Mouse (Mus musculus) stomach, embryonic 16.5 days (tissue): Measurements from ENCODE around the gene Rprd1b. TPM values are rescaled to one million over a fixed set of nuclear protein-coding genes. Genes with fewer than 3 reads are reported as not detected.

Source experiments
- ATAC-seq: fragments of 200-750 bp; cut with Nextera tagmentation; 2 replicates; pipeline ENCODE4 v1.8.0; 2017; ENCODE audit warnings: moderate number of reproducible peaks, moderate TSS enrichment; ENCODE audit not compliant: insufficient read depth, low FRiP score
- H3K27ac ChIP-seq: fragments of 300-500 bp; sonication (generic); 2 replicates; pipeline ENCODE4 v1.5.1; 2014; ENCODE audit warnings: low read length
- H3K27me3 ChIP-seq: fragments of 300-500 bp; sonication (generic); 2 replicates; pipeline ENCODE4 v1.6.1; 2014; ENCODE audit warnings: low read length, control low read depth, mixed read lengths; ENCODE audit not compliant: control insufficient read depth, insufficient read depth
- H3K36me3 ChIP-seq: fragments of 300-500 bp; sonication (generic); 2 replicates; pipeline ENCODE4 v1.6.1; 2014; ENCODE audit warnings: low read length; ENCODE audit not compliant: control insufficient read depth, insufficient read depth
- H3K4me1 ChIP-seq: fragments of 300-500 bp; sonication (generic); 2 replicates; pipeline ENCODE4 v1.6.1; 2014; ENCODE audit warnings: low read length, control low read depth, mixed read lengths; ENCODE audit not compliant: control insufficient read depth, insufficient read depth
- H3K4me2 ChIP-seq: fragments of 300-500 bp; sonication (generic); 2 replicates; pipeline ENCODE4 v1.6.1; 2014; ENCODE audit warnings: low read depth, low read length, mixed read lengths
- H3K4me3 ChIP-seq: fragments of 300-500 bp; sonication (generic); replicated peaks from 2 replicates; pipeline ENCODE4 v1.5.1; 2014; ENCODE audit warnings: mild to moderate bottlenecking, low read length
- H3K9ac ChIP-seq: fragments of 300-500 bp; sonication (generic); 2 replicates; pipeline ENCODE4 v1.6.1; 2014; ENCODE audit warnings: low read length
- H3K9me3 ChIP-seq: fragments of 300-500 bp; sonication (generic); replicated peaks from 2 replicates; pipeline ENCODE4 v1.6.1; 2016; ENCODE audit warnings: low read length, control low read depth; ENCODE audit not compliant: control insufficient read depth
- WGBS: fragments of 180-500 bp; shearing (Covaris S2); extraction: QIAGEN DNeasy Blood & Tissue Kit; methylation state at CpG from one replicate; pipeline ENCODE4 v1.1.7; 2014; 5-methylcytosine and 5-hydroxymethylcytosine counted together
- polyA plus RNA-seq: library from polyadenylated mRNA; unstranded; fragments of >200 nt; fragmentation: Nextera tagmentation; extraction: Ambion mirVana; gene quantifications from 2 replicates; pipeline ENCODE4 v1.2.1, GENCODE M21; 2015

The Rprd1b gene
- polyA plus RNA-seq, 1 experiment from 2014 or later: 36.1 TPM

- 19% methylated on average over 18 of the region's 18 CpGs for WGBS
- Histone ChIP-seq H3K36me3 (no peaks in the 10 kb centered on the region), H3K27ac (peak overlapping the region; percentile 74), H3K4me2 (peak overlapping the region; percentile 55), H3K4me1 (peaks cover 16% of the 10 kb centered on the region), H3K27me3 (no peaks in the 10 kb centered on the region), H3K9ac (peak overlapping the region; percentile 59), H3K9me3 (0 out of 2 replicates have a peak, but pooled peaks cover 3% of the 10 kb centered on the region), H3K4me3 (peak overlapping the region; percentile 38)
- peak; percentile 51 for ATAC-seq
Measured at GRCm38 (mm10) chr2:158179370-158180111, 151.2 kb downstream of the Rprd1b start.

- 49% methylated on average over 9 of the region's 9 CpGs for WGBS
- H3K4me2 ChIP-seq: no peak overlapping the region
Measured at GRCm38 (mm10) chr2:158180797-158181196, 152.5 kb downstream of the Rprd1b start.

More at GRCm38 (mm10) chr2:158180797-158181196, 152.5 kb downstream of the Rprd1b start:
- Histone ChIP-seq H3K4me1 (peaks cover 16% of the 10 kb centered on the region), H3K9ac (no peak overlapping the region), H3K4me3 (no peak overlapping the region), H3K9me3 (0 out of 2 replicates have a peak, but pooled peaks cover 3% of the 10 kb centered on the region), H3K27me3 (no peaks in the 10 kb centered on the region), H3K36me3 (no peaks in the 10 kb centered on the region), H3K27ac (no peak overlapping the region)
- no peak for ATAC-seq

Other genes starting within 250 kb of the Rprd1b start
- 0.19 TPM in 1 of 2 replicates, not detected in the other for gene Vstm2l, start 113.8 kb upstream of the Rprd1b start, polyA plus RNA-seq
- 21.0 and 21.5 TPM in 2 replicates for gene Tti1, start 64 bp upstream of the Rprd1b start, polyA plus RNA-seq
- gene Tgm2, start 117.9 kb downstream of the Rprd1b start, polyA plus RNA-seq: 123 and 133 TPM in 2 replicates
- 4.7 and 5.4 TPM in 2 replicates for gene D630003M21Rik, start 200.7 kb downstream of the Rprd1b start, polyA plus RNA-seq
- not detected in 2 replicates for gene Bpi, start 229.6 kb downstream of the Rprd1b start, polyA plus RNA-seq